Mouse (Mus musculus) CH12.LX (cell line): ENCODE results near the gene Lrig2.

Experiments
- BHLHE40 ChIP-seq: IDR thresholded peaks from 2 replicates; pipeline ENCODE4 v1.6.1; 2011; ENCODE audit warnings: mild to moderate bottlenecking, low read depth, low read length, improper control_type of control experiment
- CTCF ChIP-seq, 2 experiments: IDR thresholded peaks in 1 of 2; conservative IDR thresholded peaks in 1 of 2; 2 replicates each; pipeline ENCODE4 v1.5.1; 2011 to 2012; ENCODE audit warnings: low read depth in 2 of 2, low read length in 2 of 2, improper control_type of control experiment in 1 of 2, inconsistent platforms in 1 of 2, mild to moderate bottlenecking in 1 of 2, moderate library complexity in 1 of 2
- JUND ChIP-seq: conservative IDR thresholded peaks from 2 replicates; pipeline ENCODE4 v1.6.1; 2011; ENCODE audit warnings: low read depth, low read length, improper control_type of control experiment
- MAX ChIP-seq: IDR thresholded peaks from 2 replicates; pipeline ENCODE4 v1.6.1; 2011; ENCODE audit warnings: low read length, improper control_type of control experiment
- MAZ ChIP-seq: IDR thresholded peaks from 2 replicates; pipeline ENCODE4 v1.6.1; 2012; ENCODE audit warnings: low read depth, mild to moderate bottlenecking, inconsistent platforms, low read length, improper control_type of control experiment, moderate library complexity
- MYC ChIP-seq: IDR thresholded peaks from 2 replicates; pipeline ENCODE4 v1.6.1; 2011; ENCODE audit warnings: low read depth, mild to moderate bottlenecking, improper control_type of control experiment, low read length
- POLR2A ChIP-seq: IDR thresholded peaks from 2 replicates; pipeline ENCODE4 v1.6.1; 2011; ENCODE audit warnings: low read depth, mild to moderate bottlenecking, improper control_type of control experiment, low read length
- RCOR1 ChIP-seq: conservative IDR thresholded peaks from 2 replicates; pipeline ENCODE4 v1.6.1; 2012; ENCODE audit warnings: low read depth, mild to moderate bottlenecking, inconsistent platforms, low read length, improper control_type of control experiment
- SIN3A ChIP-seq: IDR thresholded peaks from 2 replicates; pipeline ENCODE4 v1.6.1; 2012; ENCODE audit warnings: low read length, improper control_type of control experiment, inconsistent platforms
- TBP ChIP-seq: conservative IDR thresholded peaks from 2 replicates; pipeline ENCODE4 v1.6.1; 2011; ENCODE audit warnings: low read depth, low read length, improper control_type of control experiment
- ZKSCAN1 ChIP-seq: IDR thresholded peaks from 2 replicates; pipeline ENCODE4 v1.6.1; 2012; ENCODE audit warnings: low read depth, inconsistent platforms, low read length, improper control_type of control experiment, borderline replicate concordance

DNA sequence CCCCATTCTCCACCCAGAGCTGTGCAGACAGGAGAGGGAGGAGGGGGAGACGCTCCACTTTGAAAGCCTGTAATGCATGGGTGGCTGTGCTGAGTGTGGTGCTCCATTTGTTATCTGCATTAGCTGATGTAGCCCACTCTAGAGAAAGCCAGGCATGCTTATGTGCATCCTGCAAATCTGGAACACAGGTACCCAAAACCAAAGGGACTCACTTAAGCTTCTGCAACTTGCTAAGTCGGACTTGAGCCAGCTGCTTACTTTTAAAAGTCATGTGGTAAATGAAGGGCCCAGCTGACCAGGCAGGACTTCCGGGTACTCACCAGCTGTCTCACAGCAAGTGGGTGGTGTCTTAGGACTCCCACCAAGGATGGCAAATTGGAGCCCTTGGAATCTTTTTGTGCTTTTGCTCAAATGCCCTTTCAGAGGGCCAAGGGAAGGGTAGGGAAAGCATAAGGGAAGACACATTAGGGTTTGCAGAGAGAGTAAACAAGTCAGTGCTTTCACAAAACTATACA, 66.7 kb downstream of the Lrig2 start:
- TF ChIP-seq MAZ = no peak
- TF ChIP-seq CTCF (conservative IDR thresholded peaks at IDR 0.05 in 1 of 2, IDR thresholded peaks at IDR 0.05 in 1 of 2; ENCODE audit: low read depth in 2 of 2, low read length in 2 of 2) = no peak
- TF ChIP-seq BHLHE40 = no peak
- TF ChIP-seq RCOR1 = no peak
- no peak for TF ChIP-seq POLR2A
- no peak for TF ChIP-seq JUND
- TF ChIP-seq MAX = no peak
- TF ChIP-seq ZKSCAN1 = no peak
- no peak for TF ChIP-seq TBP
- no peak for TF ChIP-seq MYC
- no peak for TF ChIP-seq SIN3A
